Mouse (Mus musculus) retina, adult 2 months (tissue): ENCODE data around the gene Gm13279.
"Not testable (repeated sequence)": the region's sequence is repeated elsewhere in the genome, so short reads cannot be mapped to it uniquely, and the experiment has no call there.

Experiments
- DNase-seq: peaks from one replicate; pipeline ENCODE4 v3.0.0-alpha.2; 2012; ENCODE audit warnings: low read depth, low spot score

Gm13279 gene

GRCm38 (mm10) chr4:88797097-88797496 lies at the start of gene Gm13279:
TSS of gene Gm13279 (plus strand) at chr4:88797397.
- DNase-seq = not testable (repeated sequence)

GRCm38 (mm10) chr4:88749926-88750325 lies 47.3 kb upstream of the Gm13279 start:
- DNase-seq = no peak

- not testable (repeated sequence) for DNase-seq
Measured at GRCm38 (mm10) chr4:88754818-88755340, 42.3 kb upstream of the Gm13279 start, which contains the start of gene Gm13271. TSS of gene Gm13271 (plus strand) at chr4:88754868.

GRCm38 (mm10) chr4:88756581-88757513 lies 40.4 kb upstream of the Gm13279 start:
- DNase-seq = not testable (repeated sequence)

GRCm38 (mm10) chr4:88757628-88758031 lies 39.6 kb upstream of the Gm13279 start:
- DNase-seq = peak; percentile 60

- not testable (repeated sequence) for DNase-seq
Measured at GRCm38 (mm10) chr4:88758751-88759150, 38.4 kb upstream of the Gm13279 start.

GRCm38 (mm10) chr4:88759610-88760268 lies 37.5 kb upstream of the Gm13279 start, which contains the start of gene Gm13283:
TSS of gene Gm13283 (plus strand) at chr4:88760119.
- DNase-seq = not testable (repeated sequence)

GRCm38 (mm10) chr4:88760431-88760830 lies 36.8 kb upstream of the Gm13279 start:
- DNase-seq = peak; percentile 38

- not testable (repeated sequence) for DNase-seq
Measured at GRCm38 (mm10) chr4:88761776-88762175, 35.4 kb upstream of the Gm13279 start.

- DNase-seq = not testable (repeated sequence)
Measured at GRCm38 (mm10) chr4:88762341-88762740, 34.9 kb upstream of the Gm13279 start.

- DNase-seq = peak; percentile 16
Measured at GRCm38 (mm10) chr4:88763384-88764018, 33.7 kb upstream of the Gm13279 start.

- DNase-seq = not testable (repeated sequence)
Measured at GRCm38 (mm10) chr4:88773534-88773933, 23.7 kb upstream of the Gm13279 start, which contains the start of gene Gm13290. TSS of gene Gm13290 (plus strand) at chr4:88773834.

- DNase-seq = not testable (repeated sequence)
Measured at GRCm38 (mm10) chr4:88776622-88777021, 20.6 kb upstream of the Gm13279 start, which contains the start of gene Gm13289. TSS of gene Gm13289 (plus strand) at chr4:88776922.

GRCm38 (mm10) chr4:88779550-88779949 lies 17.6 kb upstream of the Gm13279 start, which contains the start of gene Gm13272:
TSS of gene Gm13272 (plus strand) at chr4:88779850.
- DNase-seq = not testable (repeated sequence)

- not testable (repeated sequence) for DNase-seq
Measured at GRCm38 (mm10) chr4:88780320-88780719, 16.9 kb upstream of the Gm13279 start.

GRCm38 (mm10) chr4:88781831-88782230 lies 15.4 kb upstream of the Gm13279 start, which contains the start of gene Ifnz:
TSS of gene Ifnz (plus strand) at chr4:88782131.
- not testable (repeated sequence) for DNase-seq

GRCm38 (mm10) chr4:88782335-88782734 lies 14.9 kb upstream of the Gm13279 start:
- DNase-seq = not testable (repeated sequence)

- not testable (repeated sequence) for DNase-seq
Measured at GRCm38 (mm10) chr4:88785409-88785808, 11.8 kb upstream of the Gm13279 start, which contains the start of gene Gm13276. TSS of gene Gm13276 (plus strand) at chr4:88785709.

- DNase-seq = not testable (repeated sequence)
Measured at GRCm38 (mm10) chr4:88788402-88788801, 8.8 kb upstream of the Gm13279 start, which contains the start of gene Gm13277. TSS of gene Gm13277 (plus strand) at chr4:88788632.

- not testable (repeated sequence) for DNase-seq
Measured at GRCm38 (mm10) chr4:88791250-88791649, 5.9 kb upstream of the Gm13279 start, which contains the start of gene Gm13278. TSS of gene Gm13278 (plus strand) at chr4:88791550.
